Comparison of ENCODE assay signal across 12 mouse cellular contexts in the genomic region with DNA sequence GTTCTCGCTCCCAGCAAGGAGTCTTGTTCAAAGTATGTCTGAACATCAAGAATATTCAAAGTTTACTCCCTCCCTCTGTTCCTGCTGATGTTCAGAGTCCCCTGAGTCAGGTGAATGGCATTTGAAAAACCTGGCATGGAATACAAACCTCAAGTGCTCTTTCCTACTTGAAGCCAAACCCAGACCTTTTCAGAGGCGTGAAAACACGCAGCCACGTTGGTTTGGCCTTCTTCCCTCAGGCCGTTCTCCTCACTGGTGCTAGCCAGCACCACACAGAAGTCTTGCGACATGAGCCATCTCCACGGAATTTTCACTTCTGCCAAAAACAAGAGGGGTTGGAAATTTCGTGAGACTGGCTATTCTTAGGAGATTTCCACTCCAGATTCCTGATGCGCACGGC. TPM values are rescaled to one million over a fixed set of nuclear protein-coding genes. Genes with fewer than 3 reads are reported as not detected.
A peak's percentile ranks its signal among the peaks of the same experiment; 100 is the strongest.
DNase-seq lines count a peak whose midpoint lies in the region; ATAC-seq and TF ChIP-seq lines count a peak whose summit lies in the region.
"Had no signal": no experiment of that assay in that cellular context is flagged by ENCODE, and none has a peak within 500 bp of the region (broad histone marks: within the 10 kb centered on the region; RNA-seq: fewer than 3 reads in every experiment).

No protein-coding gene starts in this region.

- no peak overlapping the region for H3K9ac ChIP-seq in heart, adult 2 months (ENCODE audit: low read depth, low read length)
- H3K9ac ChIP-seq in heart, embryonic 11.5 days (ENCODE audit: low read depth, low read length), result no peak overlapping the region
- H3K9ac ChIP-seq: liver, embryonic 14.5 days; midbrain, embryonic 12.5 days had no signal

- H3K4me2 ChIP-seq in heart, embryonic 11.5 days, result no peak overlapping the region
- H3K4me2 ChIP-seq: midbrain, embryonic 12.5 days had no signal

- no peak for TF ChIP-seq POLR2A in heart, adult 2 months (IDR thresholded peaks at IDR 0.05; ENCODE audit: insufficient read depth, low read depth, low read length)

- intact Hi-C loops in heart, adult 2 months (cut with DNase I), result no loop called here

- no peak for ATAC-seq in heart, embryonic 11.5 days (replicated peaks; ENCODE audit: insufficient number of reproducible peaks, low FRiP score, low TSS enrichment)
- no peak for ATAC-seq in monocyte, adult 5-6 weeks (replicated peaks; ENCODE audit: insufficient number of reproducible peaks, low FRiP score, low TSS enrichment, poor library complexity, severe bottlenecking)

- WGBS in heart, adult 2 months, result 44% methylated on average over 10 of the region's 10 CpGs
- 68% methylated on average over 10 of the region's 10 CpGs for WGBS in heart, embryonic 11.5 days (ENCODE audit: insufficient replicate concordance)

- H3K27ac ChIP-seq in heart, adult 2 months, result no peak overlapping the region
- no peak overlapping the region for H3K27ac ChIP-seq in heart, embryonic 11.5 days (ENCODE audit: low read depth, low read length)
- H3K27ac ChIP-seq: forebrain, embryonic 10.5 days; layer of hippocampus, adult 2 months; liver, embryonic 14.5 days; midbrain, embryonic 12.5 days had no signal

- TF ChIP-seq CTCF in heart, adult 2 months (IDR thresholded peaks at IDR 0.05), result no peak

- DNase-seq in heart, adult 2 months, result peak; percentile 32 to 60
- peak; percentile 99 for DNase-seq in fibroblast of lung, adult 2 months (ENCODE audit: low read depth)
- DNase-seq in heart, postnatal 4 days, result peak; percentile 12
- DNase-seq in skeletal muscle tissue, adult 2 months (ENCODE audit: low read depth, low spot score), result peak; percentile 61
- no peak for DNase-seq in embryo, embryonic 10.5 days (ENCODE audit: low spot score)
- DNase-seq: kidney, adult 8-10 months had no signal

- peaks cover 1% of the 10 kb centered on the region; the same call in 1 of the 2 replicates for H3K4me1 ChIP-seq in heart, adult 2 months (ENCODE audit: control insufficient read depth, insufficient read depth, low read length)
- H3K4me1 ChIP-seq in heart, embryonic 11.5 days (ENCODE audit: control insufficient read depth, insufficient read depth, low read length), result no peaks in the 10 kb centered on the region

- H3K4me3 ChIP-seq in heart, adult 2 months, result no peak overlapping the region
- H3K4me3 ChIP-seq in heart, embryonic 11.5 days (ENCODE audit: low read depth, low read length), result no peak overlapping the region
- H3K4me3 ChIP-seq: forebrain, embryonic 10.5 days; layer of hippocampus, adult 2 months; midbrain, embryonic 12.5 days had no signal

- H3K79me2 ChIP-seq in heart, adult 2 months (replicated peaks; ENCODE audit: control insufficient read depth, insufficient read depth, low read length), result no peaks in the 10 kb centered on the region

- no peaks in the 10 kb centered on the region for H3K27me3 ChIP-seq in heart, adult 2 months (ENCODE audit: control insufficient read depth, insufficient read depth, low read length)
- H3K27me3 ChIP-seq in heart, embryonic 11.5 days (ENCODE audit: control insufficient read depth, insufficient read depth, low read length), result no peaks in the 10 kb centered on the region
- H3K27me3 ChIP-seq: midbrain, embryonic 12.5 days had no signal

- no peaks in the 10 kb centered on the region for H3K9me3 ChIP-seq in heart, embryonic 11.5 days (replicated peaks; ENCODE audit: control insufficient read depth, low read length)
- H3K9me3 ChIP-seq: forebrain, embryonic 10.5 days; midbrain, embryonic 12.5 days had no signal

- no peaks in the 10 kb centered on the region for H3K36me3 ChIP-seq in heart, adult 2 months (ENCODE audit: control insufficient read depth, insufficient read depth, low read length)
- H3K36me3 ChIP-seq in heart, embryonic 11.5 days (ENCODE audit: control insufficient read depth, insufficient read depth, low read length), result no peaks in the 10 kb centered on the region
- H3K36me3 ChIP-seq: forebrain, embryonic 10.5 days; midbrain, embryonic 12.5 days had no signal

- TF ChIP-seq EP300 in heart, adult 2 months (IDR thresholded peaks at IDR 0.05; ENCODE audit: insufficient read depth, low read depth, low read length), result no peak

RNA-seq across cellular contexts. Expression of a gene that starts 3.1 kb away (rescaled TPM):
- 1 to 10 TPM; 1.9 to 2.0 TPM for total RNA-seq in heart, adult 2 months (2021)
- polyA plus RNA-seq in heart, adult 2 months (2012; rRNA removed), result 1.5 and 1.8 TPM in 2 replicates
- polyA plus RNA-seq in heart, embryonic 11.5 days (2014; fragmentation: Nextera tagmentation; extraction: Ambion mirVana), result 0.70 and 0.80 TPM in 2 replicates
- 1 to 10 TPM; 6.1 to 7.6 TPM for total RNA-seq in heart, postnatal 4 days (2021)
- total RNA-seq in monocyte, adult 5-6 weeks (2017), result not detected in 3 replicates
